Mouse (Mus musculus): ENCODE measurements around the gene H2al2a. TPM values are rescaled to one million over a fixed set of nuclear protein-coding genes. Genes with fewer than 3 reads are reported as not detected.
"Not testable (repeated sequence)": the region's sequence is repeated elsewhere in the genome, so short reads cannot be mapped to it uniquely, and the experiment has no call there.

The H2al2a gene
- polyA plus RNA-seq, 1 experiment from 2014 or later: not detected

- 95% methylated on average over 2 of the region's 2 CpGs for WGBS
- Histone ChIP-seq H3K9me3 (no peaks in the 10 kb centered on the region), H3K27ac (no peak overlapping the region), H3K27me3 (no peaks in the 10 kb centered on the region), H3K9ac (no peak overlapping the region), H3K36me3 (no peaks in the 10 kb centered on the region), H3K4me1 (0 out of 2 replicates have a peak, but pooled peaks cover 5% of the 10 kb centered on the region), H3K4me2 (replicated peaks) (no peak overlapping the region), H3K4me3 (no peak overlapping the region)
- ATAC-seq (ENCODE audit: insufficient number of reproducible peaks, insufficient read depth, low FRiP score, low TSS enrichment): no peak
Observed at GRCm38 (mm10) chr2:17972843-17973242, 23.9 kb downstream of the H2al2a start.

DNA sequence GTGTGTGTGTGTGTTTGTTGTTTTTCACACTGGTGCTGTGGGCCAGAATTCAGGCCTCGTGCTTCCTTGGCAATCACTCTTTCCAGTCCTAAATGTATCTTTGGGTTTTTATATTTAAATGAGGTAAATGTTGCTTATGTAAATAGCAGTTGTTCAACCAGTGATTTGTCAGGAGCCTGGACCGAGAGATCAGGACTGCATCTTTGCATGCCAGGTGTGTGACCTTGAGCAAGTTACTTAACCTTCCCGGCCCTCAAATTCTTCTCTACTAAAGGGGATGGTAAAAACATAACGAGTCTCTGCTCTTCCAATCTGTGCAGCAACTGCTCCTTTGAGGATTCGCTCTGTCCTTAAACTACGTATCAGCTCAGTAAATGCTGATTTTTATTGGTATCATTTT lies 25.4 kb downstream of the H2al2a start:
- Histone ChIP-seq H3K4me2 (replicated peaks) (no peak overlapping the region), H3K27me3 (no peaks in the 10 kb centered on the region), H3K36me3 (no peaks in the 10 kb centered on the region), H3K4me1 (0 out of 2 replicates have a peak, but pooled peaks cover 5% of the 10 kb centered on the region), H3K4me3 (no peak overlapping the region), H3K27ac (no peak overlapping the region), H3K9me3 (no peaks in the 10 kb centered on the region), H3K9ac (no peak overlapping the region)
- WGBS: 60% methylated on average over 6 of the region's 6 CpGs
- no peak for ATAC-seq (ENCODE audit: insufficient number of reproducible peaks, insufficient read depth, low FRiP score, low TSS enrichment)

DNA sequence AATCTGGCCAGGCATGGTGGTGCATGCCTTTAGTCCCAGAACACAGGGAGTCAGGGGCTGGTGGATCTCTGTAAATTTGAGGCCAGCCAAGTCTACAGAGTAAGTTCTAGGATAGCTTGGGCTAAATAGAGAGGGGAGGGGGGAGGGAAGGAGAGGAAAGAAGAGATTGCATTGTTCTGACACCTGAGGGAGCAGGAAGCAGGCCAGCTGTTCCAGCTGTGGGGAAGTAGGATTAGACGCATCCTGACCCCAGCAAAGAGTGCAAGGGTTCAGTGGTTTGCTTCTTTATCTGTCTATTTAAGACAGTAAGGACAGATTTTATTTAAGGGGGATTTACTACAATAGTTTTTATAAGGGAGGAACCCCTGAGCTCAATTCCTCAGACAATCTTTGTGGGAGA lies 26.1 kb downstream of the H2al2a start:
- H3K9me3 ChIP-seq: no peaks in the 10 kb centered on the region
- H3K9ac ChIP-seq: no peak overlapping the region
- no peak overlapping the region for H3K4me2 ChIP-seq (replicated peaks)
- 0 out of 2 replicates have a peak, but pooled peaks cover 5% of the 10 kb centered on the region for H3K4me1 ChIP-seq
- no peak overlapping the region for H3K4me3 ChIP-seq
- H3K36me3 ChIP-seq: no peaks in the 10 kb centered on the region
- no peak overlapping the region for H3K27ac ChIP-seq
- no peaks in the 10 kb centered on the region for H3K27me3 ChIP-seq
- ATAC-seq (ENCODE audit: insufficient number of reproducible peaks, insufficient read depth, low FRiP score, low TSS enrichment): no peak
- 19% methylated on average over 1 of the region's 1 CpGs for WGBS

GRCm38 (mm10) chr2:17970187-17970586 lies 26.6 kb downstream of the H2al2a start:
- H3K27me3 ChIP-seq: no peaks in the 10 kb centered on the region
- H3K36me3 ChIP-seq: no peaks in the 10 kb centered on the region
- H3K9ac ChIP-seq: no peak overlapping the region
- H3K4me2 ChIP-seq (replicated peaks): no peak overlapping the region
- H3K9me3 ChIP-seq: no peaks in the 10 kb centered on the region
- H3K27ac ChIP-seq: no peak overlapping the region
- H3K4me3 ChIP-seq: no peak overlapping the region
- ATAC-seq (ENCODE audit: insufficient number of reproducible peaks, insufficient read depth, low FRiP score, low TSS enrichment): no peak
- H3K4me1 ChIP-seq: 0 out of 2 replicates have a peak, but pooled peaks cover 5% of the 10 kb centered on the region

GRCm38 (mm10) chr2:17968571-17968970 lies 28.2 kb downstream of the H2al2a start:
- no peak overlapping the region for H3K4me2 ChIP-seq (replicated peaks)
- no peak for ATAC-seq (ENCODE audit: insufficient number of reproducible peaks, insufficient read depth, low FRiP score, low TSS enrichment)
- H3K4me3 ChIP-seq: no peak overlapping the region
- H3K4me1 ChIP-seq: no peaks in the 10 kb centered on the region
- H3K36me3 ChIP-seq: no peaks in the 10 kb centered on the region
- H3K9me3 ChIP-seq: no peaks in the 10 kb centered on the region
- no peak overlapping the region for H3K9ac ChIP-seq
- no peaks in the 10 kb centered on the region for H3K27me3 ChIP-seq
- no peak overlapping the region for H3K27ac ChIP-seq
- WGBS: 88% methylated on average over 2 of the region's 2 CpGs

- WGBS: 67% methylated on average over 3 of the region's 3 CpGs
- not testable (repeated sequence) for H3K9ac ChIP-seq; H3K27me3 ChIP-seq; H3K4me1 ChIP-seq; ATAC-seq (ENCODE audit: insufficient number of reproducible peaks, insufficient read depth, low FRiP score, low TSS enrichment); H3K36me3 ChIP-seq; H3K27ac ChIP-seq; H3K4me2 ChIP-seq (replicated peaks); H3K4me3 ChIP-seq; H3K9me3 ChIP-seq
Observed at GRCm38 (mm10) chr2:17968037-17968436, 28.7 kb downstream of the H2al2a start.

DNA sequence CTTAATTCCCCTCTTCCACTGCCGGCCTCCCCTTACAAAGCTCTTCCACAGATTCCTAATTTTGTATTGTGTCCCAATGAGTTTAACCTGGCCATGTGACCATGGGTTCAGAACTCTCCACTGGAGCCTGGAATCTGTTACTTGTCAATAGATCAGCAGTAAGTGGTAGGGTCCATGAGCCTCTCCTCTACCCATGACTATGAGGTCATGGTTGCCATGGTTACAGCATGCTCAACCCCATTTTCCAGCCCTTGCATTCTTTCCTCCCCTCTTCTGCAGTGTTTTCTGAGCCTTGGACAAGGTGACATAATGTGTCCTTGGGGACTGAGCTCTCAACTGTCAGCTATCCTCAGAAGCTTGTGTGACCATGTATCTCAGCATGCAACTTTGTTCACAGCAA lies 37.3 kb downstream of the H2al2a start:
- ATAC-seq (ENCODE audit: insufficient number of reproducible peaks, insufficient read depth, low FRiP score, low TSS enrichment): no peak
- Histone ChIP-seq H3K27ac (no peak overlapping the region), H3K9ac (no peak overlapping the region), H3K4me1 (no peaks in the 10 kb centered on the region), H3K36me3 (no peaks in the 10 kb centered on the region), H3K27me3 (no peaks in the 10 kb centered on the region), H3K4me3 (no peak overlapping the region), H3K9me3 (no peaks in the 10 kb centered on the region), H3K4me2 (replicated peaks) (no peak overlapping the region)
- WGBS: 50% methylated on average over 1 of the region's 1 CpGs

GRCm38 (mm10) chr2:17946875-17947274 lies 49.9 kb downstream of the H2al2a start:
- Histone ChIP-seq H3K4me2 (replicated peaks) (no peak overlapping the region), H3K36me3 (no peaks in the 10 kb centered on the region), H3K9me3 (no peaks in the 10 kb centered on the region), H3K4me3 (no peak overlapping the region), H3K9ac (no peak overlapping the region), H3K27ac (no peak overlapping the region), H3K27me3 (no peaks in the 10 kb centered on the region), H3K4me1 (no peaks in the 10 kb centered on the region)
- WGBS: 53% methylated on average over 3 of the region's 3 CpGs
- no peak for ATAC-seq (ENCODE audit: insufficient number of reproducible peaks, insufficient read depth, low FRiP score, low TSS enrichment)

Other genes with a start within 250 kb of the H2al2a start
- 16.4 and 18.7 TPM in 2 replicates for gene A930004D18Rik, start 40.8 kb upstream of the H2al2a start, polyA plus RNA-seq (2016; fragmentation: Nextera tagmentation; extraction: Ambion mirVana)
- gene Skida1, start 52.1 kb upstream of the H2al2a start, polyA plus RNA-seq (2016; fragmentation: Nextera tagmentation; extraction: Ambion mirVana): 14.2 and 14.7 TPM in 2 replicates
- 69.9 and 73.8 TPM in 2 replicates for gene Mllt10, start 58.3 kb upstream of the H2al2a start, polyA plus RNA-seq (2016; fragmentation: Nextera tagmentation; extraction: Ambion mirVana)